Mouse (Mus musculus): ENCODE results near the gene Ifi206.

Gene Ifi206

DNA sequence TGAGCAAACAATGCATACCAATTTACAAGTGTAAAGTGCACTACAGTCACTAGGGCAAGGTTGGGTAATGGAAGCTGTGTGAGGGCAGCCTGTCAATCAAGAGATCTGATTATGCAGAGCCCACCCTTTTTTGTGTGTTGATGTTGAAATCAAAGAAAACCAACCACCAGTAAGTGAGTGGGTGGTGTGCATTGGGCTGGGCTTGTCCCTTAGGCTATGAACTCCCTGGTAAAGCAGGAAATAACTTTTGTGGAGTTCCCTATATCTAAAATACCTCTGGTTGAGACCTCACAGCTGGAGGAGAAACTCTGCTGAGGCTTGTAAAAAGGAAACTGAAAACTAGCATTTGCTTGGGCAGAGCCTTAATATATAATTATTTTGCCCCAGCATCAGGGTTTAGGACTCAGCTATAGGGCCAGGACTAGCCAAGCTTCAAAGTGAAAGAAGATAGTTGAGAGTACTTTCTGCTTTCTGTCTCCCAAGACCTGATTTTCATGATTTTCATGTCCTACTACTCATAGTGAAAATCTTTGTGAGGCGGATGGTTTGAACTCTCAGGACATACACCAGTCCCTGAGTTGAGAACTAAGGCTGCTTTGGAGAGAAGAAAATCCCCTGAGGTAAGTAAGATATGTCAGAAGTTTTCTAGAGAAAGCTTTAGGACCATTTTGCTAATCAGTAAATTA, 71.8 kb downstream of the Ifi206 start:
- no peak for DNase-seq (ENCODE audit: low spot score)

DNA sequence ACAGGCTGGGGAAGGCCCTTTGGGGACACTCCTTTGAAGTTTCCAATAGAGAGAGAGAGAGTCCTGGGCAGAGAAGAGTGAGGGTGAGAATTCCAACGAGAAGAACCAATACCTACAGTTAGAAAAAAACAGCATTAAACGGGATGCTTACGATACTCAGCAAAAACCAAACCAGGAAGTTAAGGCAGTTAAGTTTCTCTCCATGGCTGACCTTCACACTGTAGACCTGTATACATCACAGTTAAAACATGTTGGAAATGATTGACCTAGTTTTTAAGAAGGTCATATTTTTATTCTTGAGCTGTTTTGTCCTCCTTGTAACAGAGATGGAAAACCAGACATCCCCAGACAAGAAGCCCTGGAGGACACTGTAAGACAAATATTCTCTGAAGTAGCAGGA, 72.3 kb downstream of the Ifi206 start:
- DNase-seq (ENCODE audit: low spot score) = no peak

Measured in adipocyte (in vitro differentiated cells).